Mouse (Mus musculus): ENCODE results near the gene Olfr10. TPM values are rescaled to one million over a fixed set of nuclear protein-coding genes. Genes with fewer than 3 reads are reported as not detected.
"Not testable (repeated sequence)": the region's sequence is repeated elsewhere in the genome, so short reads cannot be mapped to it uniquely, and the experiment has no call there.

The Olfr10 gene
- polyA plus RNA-seq, 1 experiment = not detected

GRCm38 (mm10) chr11:49266671-49267070 lies 37.9 kb upstream of the Olfr10 start:
- Histone ChIP-seq H3K27me3 (replicated peaks) (no peaks in the 10 kb centered on the region), H3K36me3 (replicated peaks; ENCODE audit: low read length) (peaks cover 68% of the 10 kb centered on the region), H3K4me3 (replicated peaks) (no peak overlapping the region), H3K9me3 (no peaks in the 10 kb centered on the region), H3K4me1 (peaks cover 67% of the 10 kb centered on the region)
- TF ChIP-seq FLI1 (IDR thresholded peaks at IDR 0.05; ENCODE audit: low read length) (no peak), GATA1 (IDR thresholded peaks at IDR 0.05; ENCODE audit: borderline replicate concordance, low read length) (no peak)

GRCm38 (mm10) chr11:49267316-49267715 lies 37.2 kb upstream of the Olfr10 start:
- Histone ChIP-seq H3K4me3 (replicated peaks) (no peak overlapping the region), H3K4me1 (peaks cover 67% of the 10 kb centered on the region), H3K9me3 (no peaks in the 10 kb centered on the region), H3K36me3 (replicated peaks; ENCODE audit: low read length) (peaks cover 61% of the 10 kb centered on the region), H3K27me3 (replicated peaks) (no peaks in the 10 kb centered on the region)
- no peak for TF ChIP-seq FLI1 (IDR thresholded peaks at IDR 0.05; ENCODE audit: low read length)

GRCm38 (mm10) chr11:49267970-49268579 lies 36.5 kb upstream of the Olfr10 start:
- peaks cover 54% of the 10 kb centered on the region for H3K36me3 ChIP-seq (replicated peaks; ENCODE audit: low read length)
- no peaks in the 10 kb centered on the region for H3K9me3 ChIP-seq
- peaks cover 66% of the 10 kb centered on the region for H3K4me1 ChIP-seq
- TF ChIP-seq GATA1 (IDR thresholded peaks at IDR 0.05; ENCODE audit: borderline replicate concordance, low read length) (no peak), FLI1 (IDR thresholded peaks at IDR 0.05; ENCODE audit: low read length) (no peak)
- no peaks in the 10 kb centered on the region for H3K27me3 ChIP-seq (replicated peaks)
- no peak overlapping the region for H3K4me3 ChIP-seq (replicated peaks)

GRCm38 (mm10) chr11:49269761-49270160 lies 34.8 kb upstream of the Olfr10 start:
- H3K4me1 ChIP-seq = peaks cover 65% of the 10 kb centered on the region
- no peaks in the 10 kb centered on the region for H3K27me3 ChIP-seq (replicated peaks)
- H3K4me3 ChIP-seq (replicated peaks) = no peak overlapping the region
- H3K36me3 ChIP-seq (replicated peaks; ENCODE audit: low read length) = peaks cover 39% of the 10 kb centered on the region
- H3K9me3 ChIP-seq = no peaks in the 10 kb centered on the region
- TF ChIP-seq GATA1 (IDR thresholded peaks at IDR 0.05; ENCODE audit: borderline replicate concordance, low read length) (no peak), FLI1 (IDR thresholded peaks at IDR 0.05; ENCODE audit: low read length) (no peak)

- Histone ChIP-seq H3K36me3 (replicated peaks; ENCODE audit: low read length) (peaks cover 33% of the 10 kb centered on the region), H3K4me1 (peaks cover 66% of the 10 kb centered on the region), H3K27me3 (replicated peaks) (no peaks in the 10 kb centered on the region), H3K4me3 (replicated peaks) (no peak overlapping the region), H3K9me3 (no peaks in the 10 kb centered on the region)
- TF ChIP-seq GATA1 (IDR thresholded peaks at IDR 0.05; ENCODE audit: borderline replicate concordance, low read length) = no peak
- TF ChIP-seq FLI1 (IDR thresholded peaks at IDR 0.05; ENCODE audit: low read length) = no peak
Observed at GRCm38 (mm10) chr11:49270368-49270767, 34.2 kb upstream of the Olfr10 start.

- TF ChIP-seq FLI1 (IDR thresholded peaks at IDR 0.05; ENCODE audit: low read length) (no peak), GATA1 (IDR thresholded peaks at IDR 0.05; ENCODE audit: borderline replicate concordance, low read length) (no peak)
- no peaks in the 10 kb centered on the region for H3K9me3 ChIP-seq
- no peak overlapping the region for H3K4me3 ChIP-seq (replicated peaks)
- peaks cover 25% of the 10 kb centered on the region for H3K36me3 ChIP-seq (replicated peaks; ENCODE audit: low read length)
- H3K27me3 ChIP-seq (replicated peaks) = no peaks in the 10 kb centered on the region
- H3K4me1 ChIP-seq = peaks cover 64% of the 10 kb centered on the region
Observed at GRCm38 (mm10) chr11:49271334-49271733, 33.2 kb upstream of the Olfr10 start.

- H3K4me3 ChIP-seq (replicated peaks) = no peak overlapping the region
- H3K4me1 ChIP-seq = peaks cover 55% of the 10 kb centered on the region
- no peaks in the 10 kb centered on the region for H3K9me3 ChIP-seq
- H3K36me3 ChIP-seq (replicated peaks; ENCODE audit: low read length) = peaks cover 8% of the 10 kb centered on the region
- H3K27me3 ChIP-seq (replicated peaks) = no peaks in the 10 kb centered on the region
- TF ChIP-seq FLI1 (IDR thresholded peaks at IDR 0.05; ENCODE audit: low read length) = no peak
- TF ChIP-seq GATA1 (IDR thresholded peaks at IDR 0.05; ENCODE audit: borderline replicate concordance, low read length) = no peak
Observed at GRCm38 (mm10) chr11:49273834-49274519, 30.6 kb upstream of the Olfr10 start.

GRCm38 (mm10) chr11:49278222-49278621 lies 26.3 kb upstream of the Olfr10 start, which contains the start of gene Olfr1393:
TSS of gene Olfr1393 (plus strand) at chr11:49278304.
- H3K4me3 ChIP-seq (replicated peaks) = no peak within 1 kb of the TSS
- no peaks in the 10 kb centered on the region for H3K27me3 ChIP-seq (replicated peaks)
- no peaks in the 10 kb centered on the region for H3K9me3 ChIP-seq
- no peak for TF ChIP-seq GATA1 (IDR thresholded peaks at IDR 0.05; ENCODE audit: borderline replicate concordance, low read length)
- H3K4me1 ChIP-seq = peaks cover 34% of the 10 kb centered on the region
- H3K36me3 ChIP-seq (replicated peaks; ENCODE audit: low read length) = peaks cover 8% of the 10 kb centered on the region

GRCm38 (mm10) chr11:49284982-49285381 lies 19.6 kb upstream of the Olfr10 start, which contains the start of gene Olfr1392:
TSS of gene Olfr1392 (plus strand) at chr11:49285282.
- not testable (repeated sequence) for H3K27me3 ChIP-seq (replicated peaks); H3K4me3 ChIP-seq (replicated peaks); H3K9me3 ChIP-seq
- Histone ChIP-seq H3K36me3 (replicated peaks; ENCODE audit: low read length) (peaks cover 11% of the 10 kb centered on the region), H3K4me1 (peaks cover 15% of the 10 kb centered on the region; the same call in 1 of the 2 replicates)

GRCm38 (mm10) chr11:49287251-49287650 lies 17.3 kb upstream of the Olfr10 start:
- no peak overlapping the region for H3K4me3 ChIP-seq (replicated peaks)
- TF ChIP-seq FLI1 (IDR thresholded peaks at IDR 0.05; ENCODE audit: low read length) (no peak), GATA1 (IDR thresholded peaks at IDR 0.05; ENCODE audit: borderline replicate concordance, low read length) (no peak)
- peaks cover 15% of the 10 kb centered on the region; the same call in 1 of the 2 replicates for H3K4me1 ChIP-seq
- H3K36me3 ChIP-seq (replicated peaks; ENCODE audit: low read length) = peaks cover 11% of the 10 kb centered on the region
- H3K27me3 ChIP-seq (replicated peaks) = no peaks in the 10 kb centered on the region
- H3K9me3 ChIP-seq = peaks cover 5% of the 10 kb centered on the region

All from megakaryocyte, embryonic 14.5 days (primary cell).